Mouse (Mus musculus) testis, adult 2 months (tissue): ENCODE results near the gene Gpr19. TPM values are rescaled to one million over a fixed set of nuclear protein-coding genes. Genes with fewer than 3 reads are reported as not detected.

ENCODE experiments used
- H3K27ac ChIP-seq: fragments of 200-500 bp; 2 replicates; pipeline ENCODE4 v1.5.1; 2012; ENCODE audit warnings: low read depth, low read length; ENCODE audit not compliant: control insufficient read depth, insufficient read depth
- H3K27me3 ChIP-seq: fragments of 200-500 bp; 2 replicates; pipeline ENCODE4 v1.6.1; 2012; ENCODE audit warnings: mild to moderate bottlenecking, low read length, moderate library complexity; ENCODE audit not compliant: control insufficient read depth, insufficient read depth
- H3K36me3 ChIP-seq: fragments of 200-500 bp; 2 replicates; pipeline ENCODE4 v1.6.1; 2012; ENCODE audit warnings: mild to moderate bottlenecking, low read length; ENCODE audit not compliant: control insufficient read depth, insufficient read depth
- H3K4me1 ChIP-seq: fragments of 200-500 bp; 2 replicates; pipeline ENCODE4 v1.6.1; 2012; ENCODE audit warnings: low read length; ENCODE audit not compliant: control insufficient read depth, insufficient read depth
- H3K4me3 ChIP-seq: fragments of 200-500 bp; 2 replicates; pipeline ENCODE4 v1.5.1; 2012; ENCODE audit warnings: low read depth, mild to moderate bottlenecking, low read length, moderate library complexity, mixed read lengths; ENCODE audit not compliant: control insufficient read depth
- CTCF ChIP-seq: fragments of 200-500 bp; IDR thresholded peaks from 2 replicates; pipeline ENCODE4 v1.5.1; 2012; ENCODE audit warnings: low read depth, mild to moderate bottlenecking, inconsistent platforms, low read length, moderate library complexity; ENCODE audit not compliant: control insufficient read depth, insufficient read depth, insufficient replicate concordance
- POLR2A ChIP-seq: fragments of 200-500 bp; IDR thresholded peaks from 2 replicates; pipeline ENCODE4 v1.6.1; 2012; ENCODE audit warnings: low read depth, mild to moderate bottlenecking, inconsistent platforms, low read length, moderate library complexity; ENCODE audit not compliant: control insufficient read depth
- polyA plus RNA-seq: library from polyadenylated mRNA; depleted of rRNA; stranded (reverse); fragments of >200 nt; gene quantifications from 2 replicates; pipeline ENCODE4 v1.2.3, GENCODE M21; 2012

The Gpr19 gene
- polyA plus RNA-seq, 1 experiment = 46.0 TPM

DNA sequence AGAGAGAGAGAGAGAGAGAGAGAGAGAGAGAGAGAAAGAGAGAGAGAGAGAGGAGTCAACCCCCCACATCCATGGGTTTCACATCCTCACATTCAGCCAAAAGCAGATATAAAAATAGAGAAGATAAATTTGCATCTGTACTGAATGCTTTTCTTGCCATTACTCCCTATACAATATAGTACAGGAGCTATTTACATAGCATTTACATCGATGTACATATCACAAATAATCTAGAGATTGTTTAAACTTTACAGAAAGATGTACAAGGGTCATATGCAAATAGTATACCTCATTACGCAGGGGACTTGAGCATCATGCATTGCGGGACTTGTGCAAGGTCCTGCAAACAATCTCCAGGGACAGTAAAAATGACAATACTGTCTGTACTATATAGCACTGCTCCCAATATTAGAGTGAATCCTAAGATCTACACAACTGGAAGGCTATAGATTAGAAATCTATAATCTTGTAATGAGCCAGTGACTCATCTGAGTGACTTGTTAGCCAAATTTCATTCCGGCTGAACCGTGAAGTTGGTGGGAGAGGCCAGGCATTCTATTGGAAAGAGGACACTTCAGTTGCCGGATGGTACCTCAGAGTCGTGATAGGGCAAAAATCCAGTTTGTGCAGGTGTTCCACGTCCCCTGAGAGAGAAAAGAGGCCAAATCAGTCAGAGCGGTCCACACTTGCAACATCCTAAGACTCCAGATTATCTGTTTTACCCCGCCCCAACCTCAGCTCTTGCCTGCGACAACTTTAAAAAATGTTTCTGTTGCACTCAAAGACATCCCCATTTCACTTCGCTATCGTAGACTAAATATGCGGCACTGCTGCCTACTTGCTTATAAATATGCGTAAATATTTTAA, 1.6 kb downstream of the Gpr19 start:
- H3K4me1 ChIP-seq = peaks cover 6% of the 10 kb centered on the region
- peak overlapping the region; percentile 99 for H3K4me3 ChIP-seq
- peak overlapping the region; percentile 99 for H3K27ac ChIP-seq
- H3K36me3 ChIP-seq = no peaks in the 10 kb centered on the region; the same call in 1 of the 2 replicates
- TF ChIP-seq POLR2A = no peak
- TF ChIP-seq CTCF = no peak
- no peaks in the 10 kb centered on the region for H3K27me3 ChIP-seq

DNA sequence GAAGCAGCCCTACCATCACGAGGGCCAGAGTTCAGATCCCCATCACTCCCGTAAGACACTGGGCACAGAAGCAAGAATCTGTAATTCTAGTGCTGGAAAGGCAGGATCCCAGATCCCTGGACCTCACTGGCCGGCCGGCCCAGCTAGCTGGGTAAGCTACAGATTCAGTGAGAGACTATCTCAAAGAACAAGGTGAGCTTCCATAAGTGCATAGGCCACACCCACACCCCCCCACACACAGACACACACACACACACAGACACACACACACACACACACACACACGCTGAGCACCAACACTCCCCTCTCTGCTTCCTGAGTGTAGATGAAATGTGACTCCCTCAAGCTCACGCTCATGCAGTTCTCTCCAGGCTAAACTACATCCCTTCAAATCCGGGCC, 7.9 kb downstream of the Gpr19 start:
- Histone ChIP-seq H3K4me1 (no peaks in the 10 kb centered on the region), H3K4me3 (no peak overlapping the region), H3K36me3 (no peaks in the 10 kb centered on the region; the same call in none of the 2 replicates), H3K27ac (no peak overlapping the region), H3K27me3 (no peaks in the 10 kb centered on the region)
- no peak for TF ChIP-seq CTCF
- TF ChIP-seq POLR2A = no peak

DNA sequence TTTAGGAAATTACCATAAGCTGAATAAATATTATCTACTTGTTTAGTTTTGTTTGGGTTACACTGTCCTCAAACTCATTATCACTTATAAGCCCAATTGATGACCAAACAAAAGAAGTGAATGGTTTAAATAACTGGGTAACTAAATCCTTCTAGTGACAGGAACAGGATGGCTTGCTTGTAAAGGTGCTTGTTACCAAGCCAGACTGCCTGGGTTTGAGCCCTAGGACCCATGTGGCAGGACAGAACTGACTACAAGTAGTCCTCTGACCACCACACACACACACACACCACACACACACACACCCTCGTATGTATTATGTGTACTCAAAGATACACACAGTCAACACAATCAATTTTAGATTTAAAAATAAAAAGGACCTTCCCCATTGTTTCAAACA, 8.6 kb downstream of the Gpr19 start:
- Histone ChIP-seq H3K4me1 (no peaks in the 10 kb centered on the region), H3K36me3 (no peaks in the 10 kb centered on the region; the same call in none of the 2 replicates), H3K27ac (no peak overlapping the region), H3K4me3 (no peak overlapping the region), H3K27me3 (no peaks in the 10 kb centered on the region)
- no peak for TF ChIP-seq POLR2A
- TF ChIP-seq CTCF = no peak

DNA sequence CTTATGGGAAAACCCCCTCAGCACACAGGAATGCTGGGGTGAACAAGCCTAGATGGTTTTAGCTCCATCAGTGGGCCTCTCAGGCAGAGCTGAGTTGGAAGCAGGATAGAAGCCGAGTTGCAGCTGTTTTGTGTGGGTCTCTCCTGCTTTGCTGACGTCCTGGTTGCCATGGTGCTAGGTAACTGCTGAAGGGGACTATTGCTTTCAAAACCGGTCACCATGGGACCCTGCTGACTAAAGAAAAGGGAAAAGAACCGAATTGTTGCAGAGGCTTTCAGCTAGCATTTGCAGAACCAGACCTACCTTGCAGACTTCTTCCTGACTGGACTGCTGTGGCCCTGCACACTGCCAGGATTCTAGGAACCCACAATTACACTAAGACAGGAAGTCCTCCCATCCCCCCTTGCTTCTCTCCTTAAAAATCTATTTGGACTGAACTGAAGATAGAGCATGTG, 9.8 kb downstream of the Gpr19 start:
- no peak overlapping the region for H3K4me3 ChIP-seq
- H3K36me3 ChIP-seq = no peaks in the 10 kb centered on the region; the same call in none of the 2 replicates
- H3K4me1 ChIP-seq = no peaks in the 10 kb centered on the region
- no peak for TF ChIP-seq CTCF
- TF ChIP-seq POLR2A = no peak
- no peak overlapping the region for H3K27ac ChIP-seq
- H3K27me3 ChIP-seq = no peaks in the 10 kb centered on the region

DNA sequence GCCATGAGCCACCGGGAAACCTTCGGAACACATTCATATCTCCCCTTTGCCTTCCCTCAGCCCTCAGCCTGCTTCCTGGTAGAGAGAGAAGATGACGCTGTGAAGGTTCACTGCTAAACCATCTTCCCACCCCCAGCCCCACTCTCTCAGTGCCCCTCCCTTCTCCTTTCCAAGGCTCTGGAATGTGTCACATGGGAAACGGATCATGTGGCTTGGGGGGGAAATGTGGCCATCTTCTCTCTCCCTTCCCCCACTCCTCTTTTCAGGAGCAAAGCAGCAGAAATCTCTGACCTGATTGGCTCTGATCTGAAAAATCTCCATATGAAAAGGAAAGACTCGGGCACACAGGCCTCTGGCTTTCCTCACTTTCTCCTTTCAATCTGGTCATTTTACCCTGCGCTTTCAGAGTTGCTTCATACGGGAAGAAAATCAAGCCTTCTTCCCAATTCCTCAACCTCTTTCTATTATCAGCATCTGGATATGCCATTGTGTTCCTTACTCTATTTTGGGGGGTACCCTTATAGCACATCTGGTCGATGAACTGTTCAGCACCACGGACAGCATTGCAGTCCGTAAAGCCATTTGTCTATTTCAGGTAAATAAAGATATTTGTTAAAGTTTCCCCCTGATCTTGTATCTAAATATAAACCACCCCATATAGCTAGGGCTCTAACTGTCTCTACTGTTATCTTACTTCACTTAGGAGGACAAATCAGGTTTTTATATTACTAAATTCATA, 10.5 kb downstream of the Gpr19 start:
- H3K27ac ChIP-seq = no peak overlapping the region
- no peaks in the 10 kb centered on the region; the same call in none of the 2 replicates for H3K36me3 ChIP-seq
- TF ChIP-seq POLR2A = no peak
- TF ChIP-seq CTCF = no peak
- H3K4me1 ChIP-seq = no peaks in the 10 kb centered on the region
- H3K4me3 ChIP-seq = no peak overlapping the region
- H3K27me3 ChIP-seq = no peaks in the 10 kb centered on the region

DNA sequence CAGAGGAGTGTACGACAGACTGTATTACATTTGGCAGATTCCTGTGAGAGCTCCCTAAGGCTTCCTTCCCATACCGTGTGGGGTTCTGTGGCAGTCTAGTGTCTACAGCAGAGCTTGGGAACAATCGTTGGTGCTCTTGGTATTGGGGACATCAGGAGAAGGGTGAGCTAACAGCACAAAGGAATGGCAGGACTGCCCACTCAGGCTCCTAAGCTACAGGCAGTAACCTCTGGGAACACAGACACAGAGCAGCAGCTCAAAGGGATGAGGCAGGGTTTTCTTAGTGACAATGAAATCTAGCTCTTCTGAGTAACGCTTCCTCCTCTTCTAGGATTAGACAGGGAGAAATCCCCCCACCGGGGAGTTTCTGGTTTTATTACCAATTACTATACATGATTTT, 11.4 kb downstream of the Gpr19 start:
- Histone ChIP-seq H3K27me3 (no peaks in the 10 kb centered on the region), H3K4me1 (no peaks in the 10 kb centered on the region), H3K4me3 (no peak overlapping the region), H3K36me3 (no peaks in the 10 kb centered on the region; the same call in 1 of the 2 replicates), H3K27ac (no peak overlapping the region)
- TF ChIP-seq POLR2A (no peak), CTCF (no peak)

DNA sequence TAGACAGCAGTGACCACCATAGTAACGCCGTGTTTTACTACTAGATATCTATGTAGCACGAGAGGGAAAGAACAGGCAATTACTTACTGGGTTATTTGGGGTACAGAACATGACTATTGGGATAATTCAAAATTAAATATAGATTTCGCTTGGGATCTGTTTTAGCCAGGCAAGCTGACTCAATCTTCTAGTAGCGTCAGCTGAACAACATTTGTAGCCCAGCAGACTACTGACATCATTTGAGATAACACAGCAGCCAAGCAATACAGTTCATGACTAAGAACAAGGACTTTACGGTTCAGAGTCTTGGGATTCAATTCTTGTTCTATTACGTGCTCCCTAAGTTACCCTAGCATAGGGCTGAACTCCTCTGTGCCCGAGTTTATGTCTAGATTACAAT, 11.9 kb downstream of the Gpr19 start:
- Histone ChIP-seq H3K27ac (no peak overlapping the region), H3K4me3 (no peak overlapping the region), H3K36me3 (no peaks in the 10 kb centered on the region; the same call in 1 of the 2 replicates), H3K27me3 (no peaks in the 10 kb centered on the region), H3K4me1 (no peaks in the 10 kb centered on the region)
- no peak for TF ChIP-seq POLR2A
- TF ChIP-seq CTCF = no peak
